Mouse (Mus musculus): ENCODE data around the gene Cyp2a22. TPM values are rescaled to one million over a fixed set of nuclear protein-coding genes. Genes with fewer than 3 reads are reported as not detected.
A peak's percentile ranks its signal among the peaks of the same experiment; 100 is the strongest.
"Not testable (repeated sequence)": the region's sequence is repeated elsewhere in the genome, so short reads cannot be mapped to it uniquely, and the experiment has no call there.

Cyp2a22 gene
- polyA plus RNA-seq, 1 experiment from 2014 or later: 19.3 TPM

DNA sequence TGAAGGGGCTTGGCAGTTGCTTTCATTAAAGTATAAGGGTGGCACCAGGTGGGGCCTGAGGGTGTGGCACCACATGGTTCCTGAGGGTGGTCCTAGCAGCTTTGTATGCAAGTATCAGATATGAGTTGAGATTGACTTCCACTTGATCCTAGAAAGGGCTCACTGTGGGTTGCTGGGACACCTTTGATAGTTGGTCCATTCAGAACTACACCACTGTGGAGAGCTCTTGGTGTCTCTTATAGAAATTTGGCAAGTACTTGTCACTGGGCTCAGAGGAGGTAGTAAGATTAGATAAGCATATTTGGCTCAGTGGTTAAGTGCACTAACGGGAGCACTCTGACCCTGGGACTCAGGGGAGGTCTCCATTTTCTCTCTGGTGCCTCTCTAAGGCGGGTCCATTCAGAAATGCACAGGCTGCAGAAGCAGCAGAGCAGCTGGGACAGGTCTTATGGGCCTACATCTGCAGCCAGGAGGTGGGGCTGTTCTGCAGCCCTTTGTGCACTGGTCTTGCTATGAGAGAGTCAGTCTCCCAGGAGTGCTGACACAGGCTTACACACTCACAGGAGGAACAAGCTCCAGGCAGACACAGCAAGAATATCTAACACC lies 2.2 kb upstream of the Cyp2a22 start:
- not testable (repeated sequence) for DNase-seq; H3K9me3 ChIP-seq (ENCODE audit: low read length); ATAC-seq; H3K36me3 ChIP-seq (replicated peaks; ENCODE audit: insufficient read depth, low read length); H3K4me1 ChIP-seq (ENCODE audit: insufficient read depth); H3K27ac ChIP-seq (ENCODE audit: low read depth); H3K4me2 ChIP-seq (ENCODE audit: low read depth, low read length); H3K9ac ChIP-seq (replicated peaks); H3K27me3 ChIP-seq (ENCODE audit: insufficient read depth, low read length); H3K4me3 ChIP-seq (ENCODE audit: low read depth, low read length)
- peak; percentile 16; the same call in 1 of the 2 replicates for TF ChIP-seq CTCF (IDR thresholded peaks at IDR 0.05; ENCODE audit: low read depth)
- WGBS (ENCODE audit: insufficient replicate concordance): 17% methylated on average over 1 of the region's 2 CpGs

DNA sequence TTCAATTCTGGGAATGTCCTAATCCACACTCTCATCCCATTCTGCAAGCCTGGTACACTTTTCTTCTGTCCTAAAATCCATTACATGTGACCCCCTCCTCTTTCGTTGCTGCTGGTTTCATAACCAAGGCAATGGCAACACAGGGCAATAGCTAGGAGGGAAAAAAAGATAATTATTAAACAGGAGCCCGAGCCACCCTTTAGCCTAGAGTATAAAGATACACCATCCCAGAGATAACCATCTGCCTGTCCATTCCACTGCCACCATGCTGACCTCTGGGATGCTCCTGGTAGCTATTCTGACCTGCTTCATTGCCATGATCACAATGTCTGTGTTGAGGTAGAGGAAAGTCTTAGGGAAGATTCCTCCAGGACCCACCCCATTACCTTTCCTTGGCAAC lies 22.1 kb downstream of the Cyp2a22 start:
- H3K27me3 ChIP-seq (ENCODE audit: insufficient read depth, low read length); H3K36me3 ChIP-seq (replicated peaks; ENCODE audit: insufficient read depth, low read length); H3K4me2 ChIP-seq (ENCODE audit: low read depth, low read length); H3K4me1 ChIP-seq (ENCODE audit: insufficient read depth); DNase-seq; H3K9ac ChIP-seq (replicated peaks); H3K9me3 ChIP-seq (ENCODE audit: low read length); H3K27ac ChIP-seq (ENCODE audit: low read depth); H3K4me3 ChIP-seq (ENCODE audit: low read depth, low read length): not testable (repeated sequence)
- ATAC-seq: peak; percentile 43
- WGBS (ENCODE audit: insufficient replicate concordance): 20% methylated on average over 2 of the region's 2 CpGs

Other genes starting within 250 kb of the Cyp2a22 start
- gene Cyp2b19, start 182.2 kb downstream of the Cyp2a22 start, polyA plus RNA-seq (2015; fragmentation: Nextera tagmentation; extraction: Ambion mirVana): not detected in 2 replicates
- gene Cyp2g1, start 130.5 kb downstream of the Cyp2a22 start, polyA plus RNA-seq (2015; fragmentation: Nextera tagmentation; extraction: Ambion mirVana): 0.59 and 0.80 TPM in 2 replicates
- 5.4 and 5.6 TPM in 2 replicates for gene Cyp2a5, start 104.1 kb downstream of the Cyp2a22 start, polyA plus RNA-seq (2015; fragmentation: Nextera tagmentation; extraction: Ambion mirVana)
- gene Cyp2a12, start 89.7 kb upstream of the Cyp2a22 start, polyA plus RNA-seq (2015; fragmentation: Nextera tagmentation; extraction: Ambion mirVana): 70.2 and 81.9 TPM in 2 replicates
- gene Cyp2f2, start 180.5 kb upstream of the Cyp2a22 start, polyA plus RNA-seq (2015; fragmentation: Nextera tagmentation; extraction: Ambion mirVana): 59.6 and 67.8 TPM in 2 replicates
- not detected in 2 replicates for gene Cyp2t4, start 214.3 kb upstream of the Cyp2a22 start, polyA plus RNA-seq (2015; fragmentation: Nextera tagmentation; extraction: Ambion mirVana)
- gene Egln2, start 227.4 kb upstream of the Cyp2a22 start, polyA plus RNA-seq (2015; fragmentation: Nextera tagmentation; extraction: Ambion mirVana): 32.9 and 33.5 TPM in 2 replicates
- gene Rab4b, start 239.5 kb upstream of the Cyp2a22 start, polyA plus RNA-seq (2015; fragmentation: Nextera tagmentation; extraction: Ambion mirVana): 31.5 and 32.7 TPM in 2 replicates
- not detected in 2 replicates for gene Gm21983, start 241.7 kb upstream of the Cyp2a22 start, polyA plus RNA-seq (2015; fragmentation: Nextera tagmentation; extraction: Ambion mirVana)
- 0.88 and 0.99 TPM in 2 replicates for gene Mia, start 241.8 kb upstream of the Cyp2a22 start, polyA plus RNA-seq (2015; fragmentation: Nextera tagmentation; extraction: Ambion mirVana)

Measured in liver, postnatal 0 days (tissue).